Mouse (Mus musculus) adrenal gland, adult 8-10 months (tissue): ENCODE data around the gene Ppp4c. TPM values are rescaled to one million over a fixed set of nuclear protein-coding genes. Genes with fewer than 3 reads are reported as not detected.

Source experiments
- DNase-seq: peaks from one replicate; pipeline ENCODE4 v3.0.0; 2022
- total RNA-seq, 4 experiments: library from RNA; stranded (reverse); gene quantifications; 2 replicates each; pipeline ENCODE4 v1.2.4; 2022

The Ppp4c gene
- total RNA-seq, 4 experiments from 2014 or later, result 85.9 to 100 (median 94.9) TPM

DNA sequence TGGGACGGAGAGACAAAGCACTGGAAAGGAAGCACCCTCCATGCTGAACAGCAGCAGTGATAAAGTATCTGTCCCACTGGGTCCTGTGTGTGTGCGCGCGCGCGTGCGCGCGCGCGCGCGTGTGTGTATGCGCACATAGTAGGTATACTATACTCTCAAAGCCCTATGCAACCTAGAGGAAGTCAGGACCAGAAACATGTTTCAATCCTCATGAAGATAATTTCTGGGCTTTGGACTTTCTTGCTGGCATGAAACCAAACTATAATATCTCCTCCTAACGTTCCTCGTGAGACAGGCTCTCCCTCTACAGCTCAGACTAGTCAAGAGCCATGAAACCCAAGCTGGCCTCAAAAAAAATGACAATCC, 8.7 kb upstream of the Ppp4c start:
- DNase-seq, result no peak

DNA sequence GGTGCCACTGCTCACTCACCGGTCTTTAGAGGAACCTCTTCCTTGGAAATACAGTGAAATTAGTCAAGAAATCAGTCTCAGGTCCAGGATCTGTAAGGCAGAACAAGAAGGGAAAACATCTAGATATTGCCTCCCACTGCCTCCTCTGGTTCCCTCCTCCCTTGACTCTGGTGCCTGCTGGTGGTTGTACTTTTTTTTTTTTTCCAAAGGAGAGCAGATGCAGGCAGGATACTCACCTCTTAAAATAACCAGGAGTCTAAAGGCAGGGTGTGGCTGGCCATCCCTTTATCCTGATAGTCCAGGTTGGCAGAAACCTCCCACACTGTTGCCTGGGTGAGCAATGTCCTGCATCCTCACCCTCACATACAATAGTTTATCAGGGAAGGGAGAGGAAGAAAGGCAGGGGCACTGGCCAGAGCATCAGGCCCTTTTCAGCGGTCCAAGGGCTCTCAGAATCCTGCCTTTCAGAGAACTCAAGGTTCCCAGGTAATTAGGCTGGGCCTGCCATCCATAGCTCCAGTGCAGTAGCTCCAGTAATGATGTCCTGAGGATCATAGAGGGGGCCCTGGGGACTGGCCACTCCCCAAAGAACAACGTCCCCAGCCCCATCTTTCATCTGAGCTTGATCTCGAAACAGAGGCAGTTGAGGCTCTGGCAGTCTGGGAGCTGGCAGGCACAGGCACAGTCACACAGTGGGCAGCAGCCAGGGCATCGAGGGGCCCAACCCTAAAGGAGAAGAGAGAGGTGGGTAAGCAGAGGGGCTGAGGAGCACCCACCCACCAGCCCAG, 8.2 kb upstream of the Ppp4c start:
- no peak for DNase-seq

DNA sequence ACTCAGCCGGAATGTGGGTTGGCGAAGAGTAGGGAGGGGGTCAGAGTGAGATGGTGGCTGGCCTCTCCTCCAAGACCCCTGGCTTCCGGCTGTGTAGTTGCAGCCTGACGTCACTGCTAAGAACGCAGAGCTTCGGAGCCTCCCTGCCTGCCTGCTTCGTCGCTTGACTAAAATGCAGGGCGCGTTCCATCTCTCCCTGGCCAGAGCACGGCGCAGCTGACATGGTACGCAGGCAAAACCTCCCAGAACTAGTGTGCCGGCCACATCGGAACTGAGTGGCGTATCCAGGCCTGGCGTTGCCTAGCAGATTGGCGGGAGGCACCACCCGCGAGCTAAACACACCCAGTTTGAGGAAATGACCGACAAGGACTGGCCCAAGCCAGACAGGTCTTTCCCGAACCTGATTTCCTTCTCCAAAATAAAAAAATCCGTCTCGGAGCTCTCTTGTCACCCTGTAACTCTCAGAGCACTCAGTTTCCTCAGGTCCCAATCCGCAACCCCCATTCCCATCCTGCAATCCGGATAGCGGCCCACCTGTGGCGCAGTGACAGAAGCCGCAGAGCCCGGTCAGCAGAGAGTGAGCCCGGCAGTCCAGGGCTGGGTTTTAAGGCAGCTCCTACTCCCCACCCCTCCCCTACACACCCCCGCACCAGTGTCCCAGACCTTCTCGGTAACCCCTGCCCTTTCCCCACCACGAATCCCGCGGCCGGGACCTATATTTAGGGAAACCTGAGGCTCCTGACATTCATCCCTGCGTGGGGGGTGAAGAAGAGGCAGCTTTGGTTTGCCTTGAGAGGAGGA, 7.4 kb upstream of the Ppp4c start:
- no peak for DNase-seq

DNA sequence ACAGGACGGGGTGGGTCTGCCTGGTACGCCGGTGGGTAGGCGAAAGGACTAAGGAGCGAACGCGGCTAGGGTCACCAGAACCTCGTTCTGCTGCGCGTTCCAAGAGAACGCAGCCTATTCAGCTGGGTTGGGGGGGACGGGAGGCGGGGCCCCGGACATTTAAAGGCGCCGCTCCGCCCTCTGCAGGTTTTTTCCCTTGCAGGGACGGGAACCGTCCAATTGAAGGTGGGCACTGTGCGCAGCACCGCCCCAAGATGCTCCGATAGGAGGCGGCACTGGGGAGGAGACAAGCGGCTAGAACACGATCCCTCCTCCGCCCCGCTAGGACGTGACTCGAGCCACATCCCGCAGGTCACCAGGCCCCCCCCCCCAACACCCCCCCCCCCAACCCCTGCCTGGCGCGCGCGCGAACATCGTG, 6.8 kb upstream of the Ppp4c start:
- peak; percentile 99 for DNase-seq

DNA sequence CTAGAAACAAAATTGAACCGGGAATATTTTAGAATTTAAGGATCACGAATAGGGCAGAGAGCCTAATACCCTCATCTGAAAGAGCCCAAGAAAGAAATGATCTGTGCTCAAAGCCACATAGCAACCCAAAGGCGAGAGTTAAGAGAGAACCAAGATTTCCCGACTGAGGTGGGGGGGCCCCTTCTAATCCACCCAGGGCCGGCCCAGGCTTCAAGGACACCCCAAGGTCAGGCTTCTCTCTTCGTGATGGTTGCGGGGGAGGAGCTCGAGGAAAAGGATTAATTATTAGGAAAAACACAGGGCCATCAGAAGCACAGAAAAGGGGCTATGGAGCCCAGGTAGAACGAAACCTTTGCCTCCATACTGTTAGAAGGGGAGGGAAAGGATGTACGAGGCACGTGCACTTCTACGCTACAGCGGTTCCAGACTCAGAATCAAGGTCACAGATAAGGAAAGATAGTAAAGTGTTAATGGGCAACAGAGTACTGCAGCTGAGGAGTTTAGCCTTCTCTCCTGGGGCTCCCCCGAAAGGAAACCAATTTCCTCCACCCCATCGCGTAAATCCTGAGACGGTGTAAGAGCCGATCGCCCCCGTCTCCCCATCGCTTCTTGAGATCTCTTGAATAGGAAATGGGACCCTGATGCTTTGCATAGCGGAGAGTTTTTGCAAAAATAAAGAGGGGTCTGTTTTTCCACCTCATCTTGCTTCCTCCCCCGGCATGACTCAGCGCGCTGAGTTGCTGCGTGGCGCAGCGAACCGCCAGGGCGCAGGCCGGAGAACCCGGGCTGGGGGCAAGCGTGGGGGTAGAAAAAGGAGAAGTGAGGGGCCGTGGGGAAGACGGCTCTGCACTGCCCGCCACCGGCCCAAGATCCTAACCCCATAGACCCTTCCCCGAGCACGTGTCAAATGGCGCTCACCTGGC, 6.1 kb upstream of the Ppp4c start:
- no peak for DNase-seq

GRCm38 (mm10) chr7:126797411-126798126, 5.3 kb upstream of the Ppp4c start, which contains the start of gene Fam57b:
Gene Fam57b, plus strand, starts transcription at chr7:126797668.
- DNase-seq, result no peak

GRCm38 (mm10) chr7:126796350-126796932, 4.1 kb upstream of the Ppp4c start:
- DNase-seq, result no peak

GRCm38 (mm10) chr7:126795387-126796317, 3.4 kb upstream of the Ppp4c start:
- no peak for DNase-seq

DNA sequence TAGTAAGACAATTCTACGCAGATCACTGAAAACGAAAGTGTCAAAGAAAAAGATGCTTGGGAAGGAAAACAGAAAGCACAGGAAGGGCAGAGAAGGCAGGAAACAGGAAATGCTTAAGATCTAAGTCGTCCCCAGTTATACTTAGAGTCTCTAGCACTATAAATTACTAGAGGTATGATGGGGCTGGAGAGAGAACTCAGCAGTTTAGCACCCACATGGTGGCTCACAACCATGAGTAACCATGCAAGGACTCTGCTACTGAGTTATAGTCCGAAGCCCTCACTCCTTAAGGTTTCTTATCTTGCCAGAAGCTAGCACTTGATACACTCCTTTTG, 1.9 kb upstream of the Ppp4c start:
- DNase-seq, result no peak

DNA sequence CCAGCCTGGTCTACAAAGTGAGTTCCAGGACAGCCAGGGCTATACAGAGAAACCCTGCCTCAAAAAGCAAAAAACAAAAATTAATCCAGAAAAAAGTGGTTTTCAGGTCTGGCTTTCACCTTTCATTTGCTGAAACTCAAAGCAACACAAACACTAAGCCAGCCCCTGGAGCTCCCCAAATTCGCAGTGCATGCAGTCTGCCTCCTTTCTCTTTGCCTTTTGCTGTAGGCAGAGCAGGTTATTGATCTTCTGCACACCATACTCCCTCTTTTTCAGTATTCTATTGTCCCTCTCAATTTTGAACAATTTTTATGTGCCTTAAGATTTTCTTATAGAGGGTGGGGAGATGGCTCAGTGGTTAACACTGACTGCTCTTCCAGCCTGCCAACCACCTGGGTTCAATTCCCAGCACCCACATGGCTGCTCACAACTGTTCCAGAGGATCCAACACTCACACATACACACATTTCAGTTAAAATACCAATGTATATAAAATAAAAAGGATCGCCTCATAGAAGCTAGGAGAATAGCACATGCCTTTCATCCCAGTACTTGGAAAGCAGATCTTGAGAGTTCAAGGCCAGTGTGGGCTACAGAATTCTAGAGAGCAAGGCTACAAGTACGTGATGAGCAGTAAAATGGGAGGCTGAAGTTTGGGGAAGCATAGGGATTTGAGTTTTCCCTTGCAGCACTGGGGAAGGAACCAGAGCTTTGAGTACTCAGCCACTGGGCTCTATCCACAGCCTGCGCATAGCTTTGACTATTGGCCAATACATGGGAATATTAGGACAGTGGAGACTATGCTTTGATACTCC, 1.4 kb upstream of the Ppp4c start:
- DNase-seq, result no peak

DNA sequence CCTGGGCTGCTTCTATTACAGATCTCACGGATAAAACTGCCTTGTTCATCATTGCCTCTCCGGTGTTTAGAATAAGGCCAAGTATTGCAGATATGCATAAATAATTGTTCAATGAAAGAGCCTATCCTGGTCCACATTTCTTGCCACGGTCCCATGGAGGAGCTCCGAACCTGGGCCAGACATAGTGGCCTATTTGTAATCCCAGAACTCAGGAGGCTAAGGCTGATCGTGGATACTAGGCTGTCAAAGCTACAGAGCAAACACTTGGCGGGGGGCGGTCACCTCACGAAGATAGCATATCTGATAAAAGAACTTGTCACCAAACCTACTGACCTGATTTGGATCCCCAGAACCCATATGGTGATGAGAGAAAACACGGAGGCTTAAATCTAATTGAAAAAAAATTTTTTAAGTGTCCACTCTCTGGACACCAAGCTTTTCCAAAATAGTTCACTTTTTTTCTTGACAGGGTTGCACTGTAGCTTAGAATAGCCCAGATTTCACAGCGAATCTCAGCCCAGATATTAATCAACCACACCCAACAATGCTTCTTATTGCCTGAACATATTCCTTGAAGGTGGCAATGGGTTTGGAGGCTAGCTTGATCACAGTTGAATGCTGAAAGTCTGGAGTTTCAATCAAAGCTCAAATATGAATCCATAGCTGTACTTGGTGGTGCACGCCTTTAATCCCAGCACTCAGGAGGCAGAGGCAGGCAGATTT, 586 bp upstream of the Ppp4c start:
- no peak for DNase-seq

DNA sequence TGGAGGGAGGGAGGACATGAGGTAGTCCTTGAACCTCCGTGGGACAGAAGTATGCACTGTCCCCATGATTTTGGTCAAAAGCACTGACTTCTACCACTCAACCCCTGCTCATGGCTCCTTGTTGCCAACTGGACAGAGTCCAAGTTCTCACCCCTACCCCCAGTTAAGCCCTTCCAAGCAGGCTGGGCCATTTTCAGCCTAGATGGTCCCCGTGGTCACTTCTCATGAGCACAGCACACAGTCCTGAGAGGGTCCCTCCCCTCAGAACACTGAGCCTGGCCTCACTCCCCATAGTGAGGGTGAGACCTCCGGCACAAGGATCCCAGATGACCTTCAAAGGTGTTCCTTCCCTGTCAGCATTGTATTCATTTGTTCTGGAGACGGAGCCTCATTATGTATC, 3.2 kb downstream of the Ppp4c start:
- DNase-seq, result no peak

DNA sequence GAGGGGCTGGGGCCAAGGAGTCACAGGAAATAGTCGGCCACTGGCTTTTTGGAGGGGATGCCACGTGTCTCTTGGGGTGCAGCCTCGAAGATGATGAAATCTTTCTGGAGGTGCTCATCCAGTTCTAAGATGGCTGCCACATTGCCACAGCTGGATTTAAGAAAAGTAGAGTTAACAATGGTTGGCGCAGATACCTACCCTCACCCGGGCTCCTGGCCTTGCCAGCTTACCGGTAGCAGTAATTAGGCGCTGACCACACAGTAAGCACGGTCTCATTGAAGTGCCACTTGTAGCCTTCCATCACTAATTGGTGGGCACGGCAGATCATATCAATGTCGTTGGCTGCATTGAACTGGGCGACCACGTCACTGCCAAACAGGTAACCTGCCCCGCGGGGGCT, 6.2 kb downstream of the Ppp4c start:
- DNase-seq, result no peak

GRCm38 (mm10) chr7:126785056-126785455, 7.2 kb downstream of the Ppp4c start:
- no peak for DNase-seq

- no peak for DNase-seq
Observed at GRCm38 (mm10) chr7:126784469-126784868, 7.8 kb downstream of the Ppp4c start.

GRCm38 (mm10) chr7:126782693-126783092, 9.6 kb downstream of the Ppp4c start:
- DNase-seq, result no peak

DNA sequence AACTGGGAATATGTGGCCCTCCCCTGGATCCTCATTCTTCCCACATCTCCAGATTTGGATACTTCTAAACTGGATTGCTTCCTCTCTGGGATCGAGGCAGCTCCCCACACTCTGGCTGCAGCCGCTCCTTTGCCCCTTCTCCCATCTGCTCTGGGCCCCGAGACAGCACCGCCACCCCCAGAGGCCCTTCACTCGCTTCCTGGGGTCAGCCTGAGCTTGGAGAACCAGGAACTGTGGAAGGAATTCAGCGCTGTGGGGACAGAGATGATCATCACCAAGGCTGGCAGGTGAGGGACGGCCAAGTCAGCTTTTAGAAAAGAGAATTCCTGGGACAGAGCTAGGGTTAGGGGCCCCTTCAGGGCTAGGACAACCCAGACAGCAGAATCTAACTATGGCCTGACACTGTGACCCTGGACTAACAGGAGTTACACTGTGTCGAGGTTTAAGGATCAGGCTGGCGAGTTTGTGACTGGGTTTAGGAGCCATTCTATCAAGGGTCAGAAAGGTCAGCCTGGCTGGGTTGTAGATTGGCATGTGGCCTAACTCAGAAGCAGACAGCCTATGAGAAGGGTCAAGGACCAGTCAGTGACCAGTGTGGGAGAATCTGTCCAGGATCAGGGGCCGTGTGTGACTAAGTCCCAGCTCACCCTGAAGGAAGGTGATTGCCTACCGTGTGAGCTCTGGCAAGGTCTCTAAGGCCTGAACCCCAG, 10.5 kb downstream of the Ppp4c start:
- no peak for DNase-seq

DNA sequence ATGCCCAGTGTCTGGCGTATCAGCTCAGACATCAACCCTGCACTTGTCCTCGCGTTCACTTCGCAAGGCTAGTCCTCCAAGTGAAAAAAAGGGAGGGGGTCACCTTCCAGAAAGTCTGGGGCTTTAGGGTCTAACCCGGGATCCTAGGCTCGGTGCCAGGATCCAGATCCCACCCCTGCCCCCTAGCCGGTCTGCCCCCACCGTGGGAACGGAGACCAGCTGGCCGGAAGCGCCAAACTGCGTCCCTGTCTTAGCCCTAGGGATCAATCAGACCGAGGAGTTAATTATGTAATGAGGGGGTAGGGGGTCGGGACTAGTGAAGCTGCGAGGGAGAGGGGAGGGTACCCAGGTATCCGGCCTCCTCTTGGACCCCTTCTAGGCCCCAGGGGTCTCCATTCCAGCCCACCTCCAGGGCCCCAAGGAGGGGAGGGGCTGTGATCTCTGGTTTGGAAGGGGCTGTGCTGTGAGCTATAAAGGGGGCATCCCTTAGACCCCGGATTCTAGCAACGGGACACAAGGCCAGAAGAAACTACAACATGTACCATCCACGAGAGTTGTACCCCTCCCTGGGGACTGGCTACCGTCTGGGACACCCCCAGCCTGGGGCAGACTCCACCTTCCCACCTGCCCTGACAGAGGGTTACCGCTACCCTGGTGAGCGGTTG, 11.2 kb downstream of the Ppp4c start, which contains the start of gene Tbx6:
Tbx6 (plus strand) TSS at position 513 of the 665 bp plus-strand sequence.
- no peak for DNase-seq
